Mouse (Mus musculus) heart, embryonic 11.5 days (tissue): ENCODE results near the gene Cebpzos. TPM values are rescaled to one million over a fixed set of nuclear protein-coding genes. Genes with fewer than 3 reads are reported as not detected.

Source experiments
- ATAC-seq: fragments of 200-750 bp; cut with Nextera tagmentation; replicated peaks from 2 replicates; pipeline ENCODE4 v1.8.0; 2017; ENCODE audit warnings: moderate library complexity; ENCODE audit not compliant: insufficient number of reproducible peaks, low FRiP score, low TSS enrichment
- H3K27ac ChIP-seq: fragments of 300-500 bp; sonication (generic); 2 replicates; pipeline ENCODE4 v1.5.1; 2014; ENCODE audit warnings: mild to moderate bottlenecking, low read depth, low read length
- H3K27me3 ChIP-seq: fragments of 300-500 bp; sonication (generic); 2 replicates; pipeline ENCODE4 v1.6.1; 2014; ENCODE audit warnings: mild to moderate bottlenecking, low read length, mixed read lengths; ENCODE audit not compliant: control insufficient read depth, insufficient read depth
- H3K36me3 ChIP-seq: fragments of 300-500 bp; sonication (generic); 2 replicates; pipeline ENCODE4 v1.6.1; 2014; ENCODE audit warnings: mild to moderate bottlenecking, low read length, moderate library complexity, mixed read lengths; ENCODE audit not compliant: control insufficient read depth, insufficient read depth
- H3K4me1 ChIP-seq: fragments of 300-500 bp; sonication (generic); 2 replicates; pipeline ENCODE4 v1.6.1; 2014; ENCODE audit warnings: low read length; ENCODE audit not compliant: control insufficient read depth, insufficient read depth
- H3K4me2 ChIP-seq: fragments of 300-500 bp; sonication (generic); 2 replicates; pipeline ENCODE4 v1.6.1; 2014; ENCODE audit warnings: mild to moderate bottlenecking, moderate library complexity
- H3K4me3 ChIP-seq: fragments of 300-500 bp; sonication (generic); 2 replicates; pipeline ENCODE4 v1.5.1; 2014; ENCODE audit warnings: low read depth, low read length
- H3K9ac ChIP-seq: fragments of 300-500 bp; sonication (generic); 2 replicates; pipeline ENCODE4 v1.6.1; 2014; ENCODE audit warnings: mild to moderate bottlenecking, low read depth, low read length, moderate library complexity
- H3K9me3 ChIP-seq: fragments of 300-500 bp; sonication (generic); replicated peaks from 2 replicates; pipeline ENCODE4 v1.6.1; 2016; ENCODE audit warnings: low read length; ENCODE audit not compliant: control insufficient read depth
- WGBS: fragments of 180-500 bp; shearing (Covaris S2); extraction: QIAGEN DNeasy Blood & Tissue Kit; methylation state at CpG from one replicate; pipeline ENCODE4 v1.1.7; 2014; ENCODE audit not compliant: insufficient replicate concordance; 5-methylcytosine and 5-hydroxymethylcytosine counted together
- polyA plus RNA-seq: library from polyadenylated mRNA; unstranded; fragments of >200 nt; fragmentation: Nextera tagmentation; extraction: Ambion mirVana; gene quantifications from 2 replicates; pipeline ENCODE4 v1.2.1, GENCODE M21; 2014

The Cebpzos gene
- polyA plus RNA-seq, 1 experiment from 2014 or later, result 81.6 TPM

GRCm38 (mm10) chr17:78891020-78891419 lies 25.3 kb upstream of the Cebpzos start:
- Histone ChIP-seq H3K36me3 (no peaks in the 10 kb centered on the region), H3K9me3 (no peaks in the 10 kb centered on the region), H3K4me2 (no peak overlapping the region), H3K9ac (no peak overlapping the region), H3K27me3 (no peaks in the 10 kb centered on the region), H3K4me3 (no peak overlapping the region), H3K27ac (no peak overlapping the region), H3K4me1 (no peaks in the 10 kb centered on the region)
- 73% methylated on average over 9 of the region's 9 CpGs for WGBS
- ATAC-seq, result no peak

GRCm38 (mm10) chr17:78894991-78895390 lies 21.3 kb upstream of the Cebpzos start:
- H3K27ac ChIP-seq, result no peak overlapping the region
- no peak for ATAC-seq

DNA sequence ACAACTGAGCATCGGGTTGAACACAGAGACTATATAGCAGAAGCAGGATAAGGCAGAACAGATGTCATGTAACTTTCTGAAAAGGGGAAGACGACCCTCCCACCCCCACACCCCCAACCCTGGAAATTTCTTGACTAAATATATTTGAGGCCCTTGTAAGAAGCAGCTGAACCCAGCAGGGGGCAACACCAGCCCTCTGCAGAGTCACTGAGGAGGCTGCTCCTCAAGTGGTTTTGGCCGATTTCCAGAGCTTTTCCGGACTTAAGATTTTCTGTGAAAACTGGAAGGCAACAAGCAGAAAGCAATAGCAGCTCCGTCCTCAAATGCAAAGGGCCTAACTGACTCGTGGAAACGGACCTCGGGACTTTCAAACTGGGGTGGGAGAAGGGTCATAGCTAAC lies 20.9 kb upstream of the Cebpzos start:
- Histone ChIP-seq H3K27me3 (no peaks in the 10 kb centered on the region), H3K9ac (no peak overlapping the region), H3K9me3 (no peaks in the 10 kb centered on the region), H3K4me2 (peak overlapping the region; percentile 42), H3K4me3 (no peak overlapping the region), H3K4me1 (no peaks in the 10 kb centered on the region), H3K27ac (no peak overlapping the region), H3K36me3 (no peaks in the 10 kb centered on the region)
- WGBS, result 31% methylated on average over 8 of the region's 8 CpGs
- no peak for ATAC-seq

More at GRCm38 (mm10) chr17:78894991-78895390, 21.3 kb upstream of the Cebpzos start:
- no peak overlapping the region for H3K9ac ChIP-seq
- H3K4me2 ChIP-seq, result no peak overlapping the region
- H3K36me3 ChIP-seq, result no peaks in the 10 kb centered on the region
- no peaks in the 10 kb centered on the region for H3K9me3 ChIP-seq
- no peak overlapping the region for H3K4me3 ChIP-seq
- no peaks in the 10 kb centered on the region for H3K4me1 ChIP-seq
- 75% methylated on average over 7 of the region's 7 CpGs for WGBS
- no peaks in the 10 kb centered on the region for H3K27me3 ChIP-seq

DNA sequence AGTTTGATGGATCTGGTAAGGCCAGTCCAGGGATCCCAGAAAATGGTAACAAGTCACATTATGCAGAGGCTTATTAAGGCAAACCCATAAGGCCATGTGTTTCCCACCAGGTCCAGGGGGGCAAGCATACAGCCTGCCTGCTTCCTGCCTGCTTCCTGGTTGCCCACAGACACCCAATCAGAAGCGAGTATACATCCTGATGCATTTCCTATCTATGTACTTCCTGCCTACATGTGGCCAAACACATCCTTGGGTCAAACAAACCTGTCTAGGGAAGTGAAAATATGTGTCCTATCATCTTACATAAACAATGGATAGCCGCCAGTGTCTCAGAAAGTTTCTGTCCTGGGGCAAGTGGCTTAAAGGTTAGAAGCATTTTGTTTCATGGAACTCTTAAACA lies 13.1 kb upstream of the Cebpzos start:
- no peaks in the 10 kb centered on the region for H3K27me3 ChIP-seq
- H3K27ac ChIP-seq, result no peak overlapping the region
- no peaks in the 10 kb centered on the region for H3K36me3 ChIP-seq
- H3K9ac ChIP-seq, result no peak overlapping the region
- no peaks in the 10 kb centered on the region for H3K9me3 ChIP-seq
- H3K4me1 ChIP-seq, result no peaks in the 10 kb centered on the region
- WGBS, result 66% methylated on average over 2 of the region's 2 CpGs
- H3K4me2 ChIP-seq, result no peak overlapping the region
- H3K4me3 ChIP-seq, result no peak overlapping the region
- no peak for ATAC-seq

GRCm38 (mm10) chr17:78906892-78907291 lies 9.4 kb upstream of the Cebpzos start, which contains the start of gene Sult6b1:
Gene Sult6b1, minus strand, starts transcription at chr17:78906992.
- H3K27me3 ChIP-seq, result no peaks in the 10 kb centered on the region
- no peak for ATAC-seq
- WGBS, result 80% methylated on average over 5 of the region's 5 CpGs
- no peaks in the 10 kb centered on the region for H3K36me3 ChIP-seq
- no peak within 1 kb of the TSS for H3K4me2 ChIP-seq
- no peak within 1 kb of the TSS for H3K4me3 ChIP-seq
- no peaks in the 10 kb centered on the region for H3K9me3 ChIP-seq
- H3K4me1 ChIP-seq, result no peaks in the 10 kb centered on the region
- no peak within 1 kb of the TSS for H3K9ac ChIP-seq
- H3K27ac ChIP-seq, result no peak within 1 kb of the TSS

DNA sequence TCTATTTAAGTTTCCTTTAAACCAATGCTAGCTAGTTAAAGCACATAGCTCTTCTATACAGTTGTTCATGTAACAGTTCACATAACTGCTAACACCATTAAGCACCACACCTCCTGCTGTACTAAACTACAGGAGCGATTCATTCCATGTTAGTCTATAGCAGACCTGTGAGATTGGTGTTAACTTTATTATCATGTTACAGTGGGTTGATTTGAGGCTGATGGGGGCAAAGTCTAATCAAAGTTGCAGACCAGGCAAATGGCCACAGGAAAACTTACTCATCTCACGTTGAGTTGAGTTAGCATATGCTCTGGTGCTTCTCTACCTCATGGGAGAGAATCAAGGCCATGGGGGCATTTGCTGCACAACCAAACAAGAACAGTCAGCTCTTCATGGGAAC lies 6.9 kb upstream of the Cebpzos start:
- ATAC-seq, result no peak
- 69% methylated on average over 2 of the region's 2 CpGs for WGBS

DNA sequence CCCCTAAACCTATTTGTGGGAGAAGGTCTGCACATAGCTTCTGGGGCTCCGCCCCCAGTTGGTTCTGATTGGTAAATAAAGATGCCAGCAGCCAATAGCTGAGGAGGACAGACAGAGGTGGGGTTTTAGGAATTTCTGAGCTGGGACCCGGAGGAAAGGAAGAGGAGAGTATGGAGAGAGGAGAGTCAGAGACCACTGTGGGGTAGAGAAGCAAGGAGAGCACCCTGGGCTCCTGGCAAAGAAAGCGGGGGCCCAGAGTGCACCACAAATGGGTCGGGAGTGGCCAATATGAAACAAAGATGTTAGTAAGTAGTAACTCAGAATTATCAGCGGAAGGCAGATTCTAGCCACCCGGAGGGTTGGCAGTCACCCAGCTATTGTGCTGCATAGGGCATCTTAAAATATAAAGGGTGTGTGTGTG lies 3.4 kb upstream of the Cebpzos start:
- Histone ChIP-seq H3K4me3 (peak overlapping the region; percentile 33), H3K9me3 (no peaks in the 10 kb centered on the region), H3K4me1 (no peaks in the 10 kb centered on the region), H3K4me2 (peak overlapping the region; percentile 59), H3K27ac (no peak overlapping the region), H3K9ac (peak overlapping the region; percentile 40; the same call in 1 of the 2 replicates), H3K27me3 (no peaks in the 10 kb centered on the region), H3K36me3 (no peaks in the 10 kb centered on the region)
- no peak for ATAC-seq
- 20% methylated on average over 6 of the region's 6 CpGs for WGBS

More for the DNA sequence above, 6.9 kb upstream of the Cebpzos start:
- no peaks in the 10 kb centered on the region for H3K36me3 ChIP-seq
- no peak overlapping the region for H3K4me3 ChIP-seq
- H3K4me1 ChIP-seq, result no peaks in the 10 kb centered on the region
- H3K9ac ChIP-seq, result no peak overlapping the region
- no peaks in the 10 kb centered on the region for H3K9me3 ChIP-seq
- H3K27me3 ChIP-seq, result no peaks in the 10 kb centered on the region
- no peak overlapping the region for H3K27ac ChIP-seq
- no peak overlapping the region for H3K4me2 ChIP-seq

DNA sequence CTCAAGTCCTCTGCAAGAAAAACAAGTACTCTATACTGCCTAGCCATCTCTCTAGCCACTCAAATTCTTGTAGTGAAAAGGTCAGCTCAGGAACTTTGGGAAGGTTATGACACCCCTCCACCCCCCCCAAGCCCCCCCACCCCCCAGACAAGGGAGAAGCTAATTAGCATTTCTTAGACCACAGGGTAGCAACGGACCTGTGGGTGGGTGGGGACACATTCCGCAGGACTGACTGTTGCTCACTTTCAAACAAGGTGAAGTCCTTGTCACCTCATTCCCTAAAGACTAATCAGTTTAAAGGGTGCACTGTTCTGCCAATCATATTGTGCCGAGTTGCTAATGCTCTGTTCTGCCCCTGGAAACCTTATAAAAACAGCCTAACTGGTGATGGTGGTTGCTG lies 2.4 kb upstream of the Cebpzos start:
- Histone ChIP-seq H3K9me3 (no peaks in the 10 kb centered on the region), H3K36me3 (peaks cover 2% of the 10 kb centered on the region), H3K9ac (no peak overlapping the region), H3K27me3 (no peaks in the 10 kb centered on the region), H3K4me3 (no peak overlapping the region), H3K27ac (no peak overlapping the region), H3K4me2 (no peak overlapping the region), H3K4me1 (no peaks in the 10 kb centered on the region)
- WGBS, result 70% methylated on average over 3 of the region's 3 CpGs
- ATAC-seq, result no peak

- Histone ChIP-seq H3K9me3 (no peaks in the 10 kb centered on the region), H3K9ac (peak overlapping the region; percentile 83), H3K4me1 (no peaks in the 10 kb centered on the region), H3K36me3 (peaks cover 6% of the 10 kb centered on the region), H3K27me3 (no peaks in the 10 kb centered on the region), H3K4me2 (peak overlapping the region; percentile 84), H3K27ac (peak overlapping the region; percentile 86; the same call in 1 of the 2 replicates), H3K4me3 (peak overlapping the region; percentile 67)
- ATAC-seq, result no peak
- 49% methylated on average over 6 of the region's 6 CpGs for WGBS
Measured at GRCm38 (mm10) chr17:78915772-78916171, 528 bp upstream of the Cebpzos start.
